Mouse (Mus musculus) A20 (cell line): ENCODE measurements around the gene Plekha4.

Experiments used
- DNase-seq: peaks from one replicate; pipeline ENCODE4 v3.0.0-alpha.2; 2011; ENCODE audit warnings: low read depth, low spot score

Gene Plekha4

GRCm38 (mm10) chr7:45568601-45569473, 42.7 kb downstream of the Plekha4 start:
- DNase-seq: no peak

DNA sequence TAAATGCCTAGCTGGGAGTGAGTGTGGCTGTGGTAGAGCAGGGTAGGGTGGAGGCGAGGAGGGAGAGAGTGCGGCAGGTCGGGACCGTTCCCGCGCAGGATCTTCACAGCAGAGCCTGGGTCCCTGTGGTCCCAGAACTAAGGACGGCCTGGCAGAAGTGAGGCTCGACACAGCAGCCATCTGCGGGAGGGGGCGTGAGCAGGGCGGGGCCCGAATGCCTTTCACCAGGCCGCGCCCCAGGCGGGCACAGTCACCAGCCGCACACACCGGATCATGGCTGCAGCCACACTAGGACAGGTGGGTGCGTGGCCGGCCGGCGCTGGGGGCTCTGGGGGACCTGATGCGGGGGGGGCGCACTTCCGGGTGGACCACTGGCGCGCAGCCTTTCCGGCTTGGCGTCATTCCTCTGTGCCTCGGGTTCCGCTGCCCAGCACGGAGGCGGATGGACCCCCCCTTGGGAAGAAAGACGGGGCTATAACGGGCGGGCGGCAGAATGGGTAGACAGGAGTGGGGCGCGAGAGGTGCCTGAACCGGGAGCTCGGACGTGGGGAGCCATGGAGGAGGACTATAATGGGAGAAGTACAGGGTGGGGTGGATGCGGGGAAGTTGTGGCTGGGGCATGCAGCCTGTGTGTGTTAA, 44.1 kb downstream of the Plekha4 start, which contains the start of gene Bcat2:
TSS of gene Bcat2 (plus strand) at position 51 of the 639 bp plus-strand sequence.
- DNase-seq: peak; percentile 90

GRCm38 (mm10) chr7:45571966-45572365, 45.8 kb downstream of the Plekha4 start:
- no peak for DNase-seq

GRCm38 (mm10) chr7:45573954-45574353, 47.8 kb downstream of the Plekha4 start:
- no peak for DNase-seq

DNA sequence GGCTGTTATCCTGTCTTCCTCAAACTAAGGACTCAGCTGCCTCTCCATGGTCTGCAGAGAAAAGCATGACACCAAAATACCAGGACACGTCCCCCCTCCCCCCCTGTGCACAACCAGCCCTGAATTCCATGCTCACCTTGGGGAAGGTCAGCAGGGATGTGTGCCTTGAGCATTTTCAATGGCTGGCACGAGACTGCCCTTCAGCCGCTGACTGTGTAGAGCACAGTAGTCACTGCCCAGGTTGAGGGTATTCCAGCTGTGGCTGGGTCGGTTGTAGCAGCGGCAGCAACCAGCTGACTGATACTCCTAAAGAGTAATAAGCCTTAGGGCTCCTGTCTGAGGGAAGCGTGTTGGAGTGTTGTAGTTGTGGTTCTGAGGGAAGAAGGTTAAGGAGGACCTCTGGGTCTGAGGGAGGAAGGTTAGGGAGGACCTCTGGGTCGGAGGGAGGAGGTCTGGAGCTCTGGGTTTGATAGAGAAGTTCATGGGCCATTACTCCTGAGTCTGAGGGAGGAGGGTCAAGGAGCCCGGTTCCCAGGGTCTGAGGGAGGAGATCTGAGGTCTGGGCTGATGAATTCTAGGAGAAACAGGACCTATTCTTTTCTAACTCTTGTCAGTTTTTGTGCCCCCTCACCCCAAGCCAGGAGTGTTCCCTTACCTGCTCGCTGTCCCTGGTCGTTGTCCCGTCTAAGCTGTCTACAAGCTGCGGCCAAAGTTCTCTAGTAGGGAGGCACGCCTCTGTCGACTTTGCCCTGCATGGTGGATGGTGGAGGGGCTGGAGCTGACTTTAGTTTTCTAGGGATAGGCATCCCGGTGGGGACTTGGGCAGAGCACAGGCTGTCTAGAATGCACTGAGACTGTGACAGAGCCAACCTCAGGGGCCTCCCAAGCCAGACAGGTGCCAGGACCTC, 48.6 kb downstream of the Plekha4 start:
- DNase-seq: no peak

DNA sequence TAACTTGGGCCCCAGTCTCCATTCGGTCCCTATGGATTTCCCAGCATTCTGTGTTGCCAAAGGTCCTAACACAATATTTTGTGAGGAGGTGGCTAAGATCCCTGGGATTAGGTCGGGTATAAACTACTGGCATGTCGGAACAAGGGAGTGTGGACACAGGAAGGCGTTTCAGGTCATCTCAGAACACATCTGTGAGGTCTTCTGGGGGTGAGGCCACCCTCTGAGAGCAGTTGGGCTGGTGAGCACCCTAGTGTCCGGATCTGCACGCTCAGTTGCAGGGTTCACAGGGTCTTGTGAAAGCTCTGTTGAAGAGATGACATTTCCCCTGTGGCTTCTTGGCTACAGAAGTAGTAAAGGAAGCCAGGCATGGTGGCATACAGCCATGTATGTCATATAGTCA, 59.8 kb downstream of the Plekha4 start:
- no peak for DNase-seq

GRCm38 (mm10) chr7:45587631-45588592, 61.8 kb downstream of the Plekha4 start:
- DNase-seq: no peak

DNA sequence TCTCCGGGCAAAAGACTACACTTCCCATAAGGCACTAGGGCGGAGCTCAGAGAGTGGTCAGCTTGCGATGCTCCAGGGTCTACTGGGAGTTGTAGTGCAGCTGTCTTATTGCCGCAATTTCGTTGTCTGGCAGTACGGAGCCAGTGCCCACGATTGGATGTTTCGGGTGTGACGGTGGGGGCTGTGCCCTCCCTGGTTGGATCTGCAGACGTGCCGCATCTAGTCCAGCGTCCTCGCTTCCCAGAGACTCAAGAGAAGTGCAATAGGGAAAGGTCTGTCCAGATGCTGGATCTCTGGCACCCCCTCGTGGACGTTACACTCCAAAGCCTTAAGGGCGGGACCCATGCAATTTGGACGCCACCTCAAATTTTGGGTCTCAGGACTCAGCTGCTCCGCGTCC, 63.0 kb downstream of the Plekha4 start:
- peak; percentile 92 for DNase-seq

DNA sequence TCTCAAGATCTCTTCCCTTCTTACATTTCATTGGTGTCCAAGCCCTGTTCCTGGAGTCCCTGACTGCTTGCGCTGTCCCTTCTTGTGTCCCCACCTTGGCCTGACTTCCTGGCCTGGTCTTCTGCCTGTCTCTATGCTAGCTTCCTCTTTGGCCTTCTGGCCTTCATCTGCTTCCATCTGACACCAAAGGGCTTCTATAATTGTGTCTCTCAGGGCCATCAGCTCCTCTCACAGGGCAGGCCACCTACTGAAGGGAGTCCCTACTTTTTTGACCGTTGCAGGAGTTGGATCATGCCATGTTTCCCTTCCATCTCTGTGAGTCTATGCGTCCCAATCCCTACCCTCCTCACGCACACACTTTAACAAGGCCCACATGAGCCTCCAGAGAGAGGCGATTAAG, 63.8 kb downstream of the Plekha4 start:
- DNase-seq: peak; percentile 27

- DNase-seq: peak; percentile 61
Measured at GRCm38 (mm10) chr7:45590874-45591273, 64.7 kb downstream of the Plekha4 start.

GRCm38 (mm10) chr7:45591880-45592279, 65.8 kb downstream of the Plekha4 start:
- DNase-seq: peak; percentile 83

DNA sequence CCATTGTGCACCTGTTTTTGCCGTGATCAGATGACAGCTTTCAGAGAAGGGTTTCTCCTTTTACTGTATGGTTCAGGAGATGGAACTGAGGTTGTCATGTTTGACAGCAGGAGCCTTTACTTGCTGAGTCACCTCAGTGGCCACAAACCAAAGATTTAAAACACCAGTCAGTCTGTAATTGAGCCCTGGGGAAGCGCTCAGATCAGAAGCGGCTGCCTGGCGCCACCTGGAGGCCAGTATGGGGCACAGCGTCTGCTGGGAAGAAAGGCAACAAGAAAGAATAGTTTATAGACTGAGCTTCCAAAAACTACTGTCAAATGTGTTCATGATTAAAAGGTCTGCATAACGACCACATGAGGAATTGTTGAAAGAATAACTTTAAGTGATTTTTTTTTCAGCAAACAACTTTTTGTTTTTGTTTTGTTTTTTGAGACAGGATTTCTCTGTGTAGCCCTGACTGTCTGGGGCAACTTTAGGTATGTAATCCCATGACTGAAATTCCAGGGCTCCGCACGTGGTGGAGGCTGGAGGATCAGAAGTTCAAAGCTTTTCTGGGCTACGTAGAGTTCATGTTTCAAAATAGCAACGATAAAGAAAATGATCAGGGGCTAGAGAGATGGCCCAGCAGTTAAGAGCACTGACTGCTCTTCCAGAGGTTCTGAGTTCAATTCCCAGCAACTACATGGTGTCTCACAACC, 67.1 kb downstream of the Plekha4 start:
- DNase-seq: peak; percentile 89

DNA sequence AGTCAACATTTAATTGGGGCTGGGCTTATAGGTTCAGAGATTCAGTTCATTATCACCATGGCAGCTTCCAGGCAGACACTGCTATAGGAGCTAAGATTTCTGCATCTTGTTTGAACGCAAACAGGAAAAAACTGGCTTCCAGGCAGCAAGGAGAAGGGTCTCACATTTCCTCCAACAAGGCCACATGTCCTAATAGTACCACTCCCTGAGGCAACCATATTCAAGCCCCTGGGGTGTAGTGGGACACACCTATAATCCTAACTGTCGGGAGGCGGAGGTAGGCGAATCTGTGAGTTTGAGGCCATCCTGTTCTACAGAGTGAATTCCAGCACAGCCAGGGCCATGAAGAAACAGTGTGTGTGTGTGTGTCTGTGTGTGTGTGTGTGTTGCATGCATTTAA, 69.0 kb downstream of the Plekha4 start:
- no peak for DNase-seq

DNA sequence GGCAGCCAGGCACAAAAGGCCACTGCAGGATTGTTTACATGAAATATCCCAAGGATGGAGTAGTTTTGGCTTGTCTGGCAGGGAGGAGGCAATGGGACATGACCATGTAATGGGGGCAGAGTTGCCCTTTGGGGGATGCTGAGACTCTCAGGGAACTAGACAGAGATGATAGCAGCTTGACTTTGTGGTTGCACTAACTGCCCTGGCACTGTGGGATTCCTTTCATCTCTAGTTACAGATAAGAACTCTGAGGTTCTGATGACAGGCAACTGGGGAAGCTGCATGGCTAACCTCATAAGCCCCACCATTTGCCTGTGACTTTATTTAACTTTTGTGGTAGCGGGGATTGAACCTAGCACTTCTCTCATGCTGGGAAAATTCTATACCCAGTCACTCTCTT, 70.0 kb downstream of the Plekha4 start:
- DNase-seq: no peak

- DNase-seq: no peak
Measured at GRCm38 (mm10) chr7:45597013-45597412, 70.9 kb downstream of the Plekha4 start.

DNA sequence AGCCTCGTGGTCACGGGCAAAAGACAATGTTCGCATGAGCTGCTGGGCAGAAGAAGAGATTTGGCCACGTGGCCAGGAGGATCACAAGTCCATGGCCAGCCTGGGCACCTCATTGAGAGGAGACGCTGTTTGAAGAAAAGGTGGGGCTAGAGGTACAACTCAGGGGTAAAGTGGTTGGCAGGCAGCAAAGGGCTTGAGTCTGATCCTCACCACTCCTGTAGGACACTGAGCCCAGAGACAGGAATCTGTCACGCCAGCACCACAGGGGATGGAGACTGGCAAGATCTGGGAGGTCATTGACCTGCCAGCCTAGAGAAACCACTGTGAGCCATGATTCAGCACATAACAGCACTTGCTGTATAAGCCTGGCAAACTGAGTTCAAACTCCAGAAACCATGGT, 71.4 kb downstream of the Plekha4 start:
- no peak for DNase-seq

GRCm38 (mm10) chr7:45598960-45599879, 73.1 kb downstream of the Plekha4 start:
- DNase-seq: peak; percentile 34
